Mouse (Mus musculus) c-Kit-positive CD71-positive TER-119-negative erythroid progenitor cells, embryonic 14.5 days (primary cell): ENCODE results near the gene Blm.
"Not testable (repeated sequence)": the region's sequence is repeated elsewhere in the genome, so short reads cannot be mapped to it uniquely, and the experiment has no call there.

Source experiments
- DNase-seq: peaks from one replicate; pipeline ENCODE4 v3.0.0-alpha.2; 2013; ENCODE audit warnings: low read depth

Blm gene

GRCm38 (mm10) chr7:80531087-80531486 lies 3.8 kb downstream of the Blm start:
- DNase-seq, result no peak

GRCm38 (mm10) chr7:80530646-80531045 lies 4.3 kb downstream of the Blm start:
- no peak for DNase-seq

GRCm38 (mm10) chr7:80526698-80527097 lies 8.2 kb downstream of the Blm start:
- DNase-seq, result no peak

- no peak for DNase-seq
Measured at GRCm38 (mm10) chr7:80512408-80513085, 22.4 kb downstream of the Blm start.

- DNase-seq, result not testable (repeated sequence)
Measured at GRCm38 (mm10) chr7:80507697-80508096, 27.2 kb downstream of the Blm start.

GRCm38 (mm10) chr7:80506007-80506406 lies 28.9 kb downstream of the Blm start:
- DNase-seq, result no peak

GRCm38 (mm10) chr7:80504920-80505319 lies 30.0 kb downstream of the Blm start:
- DNase-seq, result no peak

GRCm38 (mm10) chr7:80501006-80501405 lies 33.9 kb downstream of the Blm start:
- no peak for DNase-seq

GRCm38 (mm10) chr7:80500099-80500498 lies 34.8 kb downstream of the Blm start:
- DNase-seq, result no peak

GRCm38 (mm10) chr7:80499190-80499962 lies 35.5 kb downstream of the Blm start:
- peak; percentile 48 for DNase-seq

GRCm38 (mm10) chr7:80496656-80497055 lies 38.3 kb downstream of the Blm start:
- no peak for DNase-seq

- DNase-seq, result no peak
Measured at GRCm38 (mm10) chr7:80495210-80495609, 39.7 kb downstream of the Blm start.

- DNase-seq, result peak; percentile 54
Measured at GRCm38 (mm10) chr7:80491995-80492394, 42.9 kb downstream of the Blm start.

GRCm38 (mm10) chr7:80491086-80491485 lies 43.8 kb downstream of the Blm start:
- peak; percentile 54 for DNase-seq

- no peak for DNase-seq
Measured at GRCm38 (mm10) chr7:80490351-80490750, 44.6 kb downstream of the Blm start.

- DNase-seq, result no peak
Measured at GRCm38 (mm10) chr7:80489445-80489844, 45.5 kb downstream of the Blm start.

GRCm38 (mm10) chr7:80487239-80487638 lies 47.7 kb downstream of the Blm start:
- no peak for DNase-seq

- DNase-seq, result no peak
Measured at GRCm38 (mm10) chr7:80480097-80480496, 54.8 kb downstream of the Blm start.

- DNase-seq, result no peak
Measured at GRCm38 (mm10) chr7:80473837-80474236, 61.1 kb downstream of the Blm start.

GRCm38 (mm10) chr7:80468851-80469250 lies 66.1 kb downstream of the Blm start:
- DNase-seq, result no peak

GRCm38 (mm10) chr7:80467334-80467733 lies 67.6 kb downstream of the Blm start:
- DNase-seq, result no peak

GRCm38 (mm10) chr7:80464831-80465230 lies 70.1 kb downstream of the Blm start:
- no peak for DNase-seq

GRCm38 (mm10) chr7:80461891-80462290 lies 73.0 kb downstream of the Blm start:
- DNase-seq, result no peak

GRCm38 (mm10) chr7:80460892-80461291 lies 74.0 kb downstream of the Blm start:
- DNase-seq, result no peak
